Mouse (Mus musculus) C2C12 (cell line): Measurements from ENCODE around the gene Bbs5. TPM values are rescaled to one million over a fixed set of nuclear protein-coding genes. Genes with fewer than 3 reads are reported as not detected.

ENCODE experiments used
- H3K27me3 ChIP-seq: one replicate; pipeline ENCODE4 v1.6.1; 2011; ENCODE audit not compliant: control insufficient read depth, insufficient read depth, insufficient read length
- H3K36me3 ChIP-seq: one replicate; pipeline ENCODE4 v1.6.1; 2011; ENCODE audit not compliant: control insufficient read depth, insufficient read depth
- H3K4me3 ChIP-seq: one replicate; pipeline ENCODE4 v1.5.1; 2011; ENCODE audit warnings: mild to moderate bottlenecking, control low read depth; ENCODE audit not compliant: poor library complexity, insufficient read depth, severe bottlenecking
- H3K79me2 ChIP-seq: one replicate; pipeline ENCODE4 v1.6.1; 2011; ENCODE audit not compliant: control insufficient read depth, insufficient read depth
- H3K79me3 ChIP-seq: one replicate; pipeline ENCODE4 v1.6.1; 2011; ENCODE audit warnings: low read depth, control low read depth
- H3ac ChIP-seq: one replicate; pipeline ENCODE3; 2011; ENCODE audit warnings: low read depth; ENCODE audit not compliant: control insufficient read depth, insufficient read length
- CEBPB ChIP-seq: IDR thresholded peaks from one replicate; pipeline ENCODE4 v1.6.1; 2011; ENCODE audit warnings: low read depth, mild to moderate bottlenecking, control low read depth, moderate library complexity
- CTCF ChIP-seq: IDR thresholded peaks from one replicate; pipeline ENCODE4 v1.5.1; 2011; ENCODE audit not compliant: control insufficient read depth, insufficient read depth, insufficient read length
- FOSL1 ChIP-seq: IDR thresholded peaks from one replicate; pipeline ENCODE4 v1.8.0; 2011; ENCODE audit warnings: mild to moderate bottlenecking, low read length; ENCODE audit not compliant: poor library complexity, insufficient read depth, severe bottlenecking
- MAX ChIP-seq: IDR thresholded peaks from one replicate; pipeline ENCODE4 v1.6.1; 2011; ENCODE audit warnings: mild to moderate bottlenecking, control low read depth
- MYOD1 ChIP-seq: IDR thresholded peaks from one replicate; pipeline ENCODE4 v1.6.1; 2011; ENCODE audit warnings: low read depth; ENCODE audit not compliant: control insufficient read depth, insufficient read length
- MYOG ChIP-seq: IDR thresholded peaks from one replicate; pipeline ENCODE4 v1.6.1; 2011; ENCODE audit not compliant: control insufficient read depth, insufficient read length; ENCODE audit errors: extremely low read depth
- USF1 ChIP-seq: IDR thresholded peaks from one replicate; pipeline ENCODE4 v1.6.1; 2011; ENCODE audit warnings: low read depth, mild to moderate bottlenecking, control low read depth, moderate library complexity
- polyA plus RNA-seq: library from polyadenylated mRNA; unstranded; fragments of >200 nt; fragmentation: generic; extraction: Trizol; gene quantifications from one replicate; pipeline ENCODE4 v1.2.1, GENCODE M21; 2012; ENCODE audit warnings: missing spikeins

Gene Bbs5
- polyA plus RNA-seq, 1 experiment, result 3.1 TPM

GRCm38 (mm10) chr2:69684488-69684887, 37.5 kb downstream of the Bbs5 start:
- TF ChIP-seq CEBPB (no peak), FOSL1 (no peak), USF1 (no peak), MYOD1 (no peak), MYOG (no peak), CTCF (no peak)
- Histone ChIP-seq H3K36me3 (peaks cover 11% of the 10 kb centered on the region), H3K27me3 (no peaks in the 10 kb centered on the region), H3ac (no peak overlapping the region), H3K79me2 (no peaks in the 10 kb centered on the region), H3K4me3 (no peak overlapping the region), H3K79me3 (no peaks in the 10 kb centered on the region)

- Histone ChIP-seq H3K36me3 (peaks cover 30% of the 10 kb centered on the region), H3K79me2 (no peaks in the 10 kb centered on the region), H3ac (no peak overlapping the region), H3K27me3 (no peaks in the 10 kb centered on the region), H3K79me3 (no peaks in the 10 kb centered on the region), H3K4me3 (no peak overlapping the region)
- TF ChIP-seq MYOG, result no peak
These were observed 43.2 kb downstream of the Bbs5 start for GRCm38 (mm10) chr2:69690214-69690613.

- H3K79me2 ChIP-seq, result no peaks in the 10 kb centered on the region
- no peak overlapping the region for H3ac ChIP-seq
- TF ChIP-seq CEBPB, result no peak
- TF ChIP-seq CTCF, result no peak
- no peak for TF ChIP-seq USF1
- TF ChIP-seq MYOD1, result no peak
- TF ChIP-seq MAX, result no peak
- TF ChIP-seq MYOG, result no peak
- no peak for TF ChIP-seq FOSL1
- H3K79me3 ChIP-seq, result no peaks in the 10 kb centered on the region
- no peaks in the 10 kb centered on the region for H3K27me3 ChIP-seq
- peaks cover 30% of the 10 kb centered on the region for H3K36me3 ChIP-seq
- H3K4me3 ChIP-seq, result no peak overlapping the region
These were observed 43.9 kb downstream of the Bbs5 start for GRCm38 (mm10) chr2:69690843-69691242.

GRCm38 (mm10) chr2:69693501-69693900, 46.5 kb downstream of the Bbs5 start:
- H3K4me3 ChIP-seq, result no peak overlapping the region
- no peaks in the 10 kb centered on the region for H3K27me3 ChIP-seq
- peaks cover 28% of the 10 kb centered on the region for H3K36me3 ChIP-seq
- no peaks in the 10 kb centered on the region for H3K79me2 ChIP-seq
- TF ChIP-seq MYOG (no peak), MAX (no peak), CTCF (no peak), CEBPB (no peak), USF1 (no peak), MYOD1 (no peak), FOSL1 (no peak)
- H3K79me3 ChIP-seq, result no peaks in the 10 kb centered on the region
- no peak overlapping the region for H3ac ChIP-seq

GRCm38 (mm10) chr2:69700446-69700845, 53.5 kb downstream of the Bbs5 start:
- no peaks in the 10 kb centered on the region for H3K79me3 ChIP-seq
- H3ac ChIP-seq, result no peak overlapping the region
- TF ChIP-seq MYOD1 (no peak), FOSL1 (no peak), MYOG (no peak), CEBPB (no peak), MAX (no peak), USF1 (no peak), CTCF (no peak)
- no peak overlapping the region for H3K4me3 ChIP-seq
- no peaks in the 10 kb centered on the region for H3K27me3 ChIP-seq
- H3K36me3 ChIP-seq, result peaks cover 34% of the 10 kb centered on the region
- no peaks in the 10 kb centered on the region for H3K79me2 ChIP-seq

- Histone ChIP-seq H3K4me3 (no peak overlapping the region), H3K79me3 (peaks cover 2% of the 10 kb centered on the region), H3K79me2 (peaks cover 12% of the 10 kb centered on the region), H3ac (no peak overlapping the region), H3K27me3 (no peaks in the 10 kb centered on the region), H3K36me3 (peaks cover 7% of the 10 kb centered on the region)
- TF ChIP-seq FOSL1 (no peak), MYOG (no peak), MAX (no peak)
These were observed 65.2 kb downstream of the Bbs5 start for GRCm38 (mm10) chr2:69712171-69712570.
